Mouse (Mus musculus) stomach, postnatal 0 days (tissue): ENCODE results near the gene Cnksr3. TPM values are rescaled to one million over a fixed set of nuclear protein-coding genes. Genes with fewer than 3 reads are reported as not detected.

Experiments used
- ATAC-seq: fragments of 200-750 bp; cut with Nextera tagmentation; 2 replicates; pipeline ENCODE4 v1.8.0; 2017; ENCODE audit not compliant: low FRiP score, low TSS enrichment
- DNase-seq: peaks from one replicate; pipeline ENCODE4 v3.0.0-alpha.2; 2016; ENCODE audit warnings: low spot score
- H3K27ac ChIP-seq: fragments of 300-500 bp; sonication (generic); replicated peaks from 2 replicates; pipeline ENCODE4 v1.5.1; 2014; ENCODE audit warnings: mild to moderate bottlenecking, control low read depth
- H3K27me3 ChIP-seq: fragments of 300-500 bp; sonication (generic); 2 replicates; pipeline ENCODE4 v1.6.1; 2014; ENCODE audit warnings: low read length; ENCODE audit not compliant: control insufficient read depth, insufficient read depth
- H3K36me3 ChIP-seq: fragments of 300-500 bp; sonication (generic); 2 replicates; pipeline ENCODE4 v1.6.1; 2014; ENCODE audit warnings: low read length, mixed read lengths; ENCODE audit not compliant: control insufficient read depth, insufficient read depth
- H3K4me1 ChIP-seq: fragments of 300-500 bp; sonication (generic); replicated peaks from 2 replicates; pipeline ENCODE4 v1.6.1; 2014; ENCODE audit warnings: antibody characterized with exemption; ENCODE audit not compliant: control insufficient read depth, insufficient read depth
- H3K4me2 ChIP-seq: fragments of 300-500 bp; sonication (generic); replicated peaks from 2 replicates; pipeline ENCODE4 v1.6.1; 2014; ENCODE audit warnings: low read depth, mild to moderate bottlenecking, control low read depth, moderate library complexity
- H3K4me3 ChIP-seq: fragments of 300-500 bp; sonication (generic); 2 replicates; pipeline ENCODE4 v1.5.1; 2014; ENCODE audit warnings: low read depth, low read length, control low read depth
- H3K9ac ChIP-seq: fragments of 300-500 bp; sonication (generic); 2 replicates; pipeline ENCODE4 v1.6.1; 2014; ENCODE audit warnings: mild to moderate bottlenecking, low read length, control low read depth, mixed read lengths
- H3K9me3 ChIP-seq: fragments of 300-500 bp; sonication (generic); 2 replicates; pipeline ENCODE4 v1.6.1; 2016; ENCODE audit warnings: low read length; ENCODE audit not compliant: control insufficient read depth
- CTCF ChIP-seq: IDR thresholded peaks from 2 replicates; pipeline ENCODE4 v1.5.1; 2016; ENCODE audit warnings: antibody characterized with exemption, low read depth, mild to moderate bottlenecking, moderate library complexity
- EP300 ChIP-seq: optimal IDR thresholded peaks from 2 replicates; pipeline ENCODE3; 2016; ENCODE audit warnings: antibody characterized with exemption
- WGBS: fragments of 180-500 bp; shearing (Covaris S2); extraction: QIAGEN DNeasy Blood & Tissue Kit; methylation state at CpG from one replicate; pipeline ENCODE4 v1.1.7; 2014; 5-methylcytosine and 5-hydroxymethylcytosine counted together
- polyA plus RNA-seq: library from polyadenylated mRNA; unstranded; fragments of >200 nt; fragmentation: Nextera tagmentation; extraction: Ambion mirVana; gene quantifications from 2 replicates; pipeline ENCODE4 v1.2.1, GENCODE M21; 2015

Gene Cnksr3
- polyA plus RNA-seq, 1 experiment from 2014 or later, result 7.0 TPM

GRCm38 (mm10) chr10:7209691-7210455 is 2.2 kb downstream of the Cnksr3 start:
- DNase-seq, result no peak
- Histone ChIP-seq H3K9ac (peak overlapping the region; percentile 87; the same call in 1 of the 2 replicates), H3K9me3 (no peaks in the 10 kb centered on the region), H3K36me3 (no peaks in the 10 kb centered on the region), H3K4me2 (peak overlapping the region; percentile 91), H3K27ac (no peak overlapping the region), H3K27me3 (no peaks in the 10 kb centered on the region), H3K4me3 (peak overlapping the region; percentile 82), H3K4me1 (no peaks in the 10 kb centered on the region)
- ATAC-seq, result no peak
- TF ChIP-seq CTCF, result no peak
- TF ChIP-seq EP300, result no peak
- 54% methylated on average over 5 of the region's 5 CpGs for WGBS

GRCm38 (mm10) chr10:7208859-7209441 is 3.1 kb downstream of the Cnksr3 start:
- WGBS, result 50% methylated on average over 10 of the region's 10 CpGs
- no peaks in the 10 kb centered on the region for H3K36me3 ChIP-seq

GRCm38 (mm10) chr10:7207301-7207700 is 4.7 kb downstream of the Cnksr3 start:
- Histone ChIP-seq H3K9ac (no peak overlapping the region), H3K4me1 (no peaks in the 10 kb centered on the region), H3K27me3 (no peaks in the 10 kb centered on the region), H3K36me3 (no peaks in the 10 kb centered on the region), H3K4me2 (no peak overlapping the region), H3K4me3 (no peak overlapping the region), H3K27ac (no peak overlapping the region), H3K9me3 (no peaks in the 10 kb centered on the region)
- no peak for DNase-seq
- WGBS, result 68% methylated on average over 11 of the region's 11 CpGs
- TF ChIP-seq EP300, result no peak
- TF ChIP-seq CTCF, result no peak
- no peak for ATAC-seq

More at GRCm38 (mm10) chr10:7208859-7209441, 3.1 kb downstream of the Cnksr3 start:
- no peak for TF ChIP-seq CTCF
- TF ChIP-seq EP300, result no peak
- Histone ChIP-seq H3K4me3 (no peak overlapping the region), H3K9ac (no peak overlapping the region), H3K9me3 (no peaks in the 10 kb centered on the region), H3K27me3 (no peaks in the 10 kb centered on the region), H3K4me2 (0 out of 2 replicates have a peak overlapping the region, but pooled peaks have one; percentile 91), H3K4me1 (no peaks in the 10 kb centered on the region), H3K27ac (no peak overlapping the region)
- ATAC-seq (no peak), DNase-seq (no peak)

- H3K36me3 ChIP-seq, result no peaks in the 10 kb centered on the region
- no peak for DNase-seq
- H3K27ac ChIP-seq, result no peak overlapping the region
- WGBS, result 73% methylated on average over 7 of the region's 7 CpGs
- H3K4me1 ChIP-seq, result no peaks in the 10 kb centered on the region
- ATAC-seq, result no peak
- no peak overlapping the region for H3K4me3 ChIP-seq
- no peaks in the 10 kb centered on the region for H3K27me3 ChIP-seq
- no peak overlapping the region for H3K9ac ChIP-seq
- TF ChIP-seq CTCF (no peak), EP300 (no peak)
- no peaks in the 10 kb centered on the region for H3K9me3 ChIP-seq
- H3K4me2 ChIP-seq, result no peak overlapping the region
Observed at GRCm38 (mm10) chr10:7206571-7206970, 5.5 kb downstream of the Cnksr3 start.

- no peak for TF ChIP-seq CTCF
- no peak for TF ChIP-seq EP300
- WGBS, result 76% methylated on average over 3 of the region's 3 CpGs
Observed at GRCm38 (mm10) chr10:7205576-7205975, 6.5 kb downstream of the Cnksr3 start.

DNA sequence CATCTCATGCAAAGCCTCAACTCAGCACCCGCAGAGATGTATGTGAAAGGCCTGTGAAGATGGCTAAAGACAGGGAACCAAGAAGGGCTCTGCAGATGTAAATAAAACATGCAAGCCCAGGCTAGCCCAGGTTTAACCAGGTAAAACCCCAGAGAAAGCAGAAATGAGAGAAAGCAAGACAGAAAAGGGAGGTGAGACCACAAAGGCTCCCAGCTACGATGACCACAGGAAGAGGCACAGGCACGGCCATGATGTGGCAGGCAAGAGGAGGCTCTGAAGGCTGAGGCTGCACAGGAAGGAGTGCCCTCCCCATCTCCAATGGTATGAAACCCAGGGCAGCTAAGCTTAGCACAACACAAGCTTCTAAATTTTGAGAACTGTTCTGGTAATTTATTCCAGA is 7.1 kb downstream of the Cnksr3 start:
- Histone ChIP-seq H3K9ac (no peak overlapping the region), H3K4me3 (no peak overlapping the region), H3K4me1 (no peaks in the 10 kb centered on the region), H3K27ac (no peak overlapping the region), H3K9me3 (no peaks in the 10 kb centered on the region), H3K4me2 (no peak overlapping the region), H3K36me3 (no peaks in the 10 kb centered on the region), H3K27me3 (no peaks in the 10 kb centered on the region)
- DNase-seq (no peak), ATAC-seq (no peak)
- TF ChIP-seq EP300, result no peak
- no peak for TF ChIP-seq CTCF
- 78% methylated on average over 3 of the region's 3 CpGs for WGBS

More at GRCm38 (mm10) chr10:7205576-7205975, 6.5 kb downstream of the Cnksr3 start:
- Histone ChIP-seq H3K4me3 (no peak overlapping the region), H3K27me3 (no peaks in the 10 kb centered on the region), H3K4me1 (no peaks in the 10 kb centered on the region), H3K9ac (no peak overlapping the region), H3K9me3 (no peaks in the 10 kb centered on the region), H3K36me3 (no peaks in the 10 kb centered on the region), H3K27ac (no peak overlapping the region), H3K4me2 (no peak overlapping the region)
- DNase-seq, result no peak
- no peak for ATAC-seq
